Mouse (Mus musculus) heart, postnatal 0 days (tissue): Measurements from ENCODE around the gene Fbxo44. TPM values are rescaled to one million over a fixed set of nuclear protein-coding genes. Genes with fewer than 3 reads are reported as not detected.
"Not testable (repeated sequence)": the region's sequence is repeated elsewhere in the genome, so short reads cannot be mapped to it uniquely, and the experiment has no call there.

ENCODE experiments used
- ATAC-seq: fragments of 200-750 bp; cut with Nextera tagmentation; 2 replicates; pipeline ENCODE4 v1.8.0; 2017; ENCODE audit warnings: low read depth, moderate number of reproducible peaks, moderate library complexity; ENCODE audit not compliant: insufficient read depth
- DNase-seq: peaks from one replicate; pipeline ENCODE4 v3.0.0-alpha.2; 2016; ENCODE audit warnings: low spot score
- H3K27ac ChIP-seq: fragments of 300-500 bp; sonication (generic); 2 replicates; pipeline ENCODE4 v1.5.1; 2014; ENCODE audit warnings: low read depth, mild to moderate bottlenecking
- H3K27me3 ChIP-seq: fragments of 300-500 bp; sonication (generic); 2 replicates; pipeline ENCODE4 v1.6.1; 2014; ENCODE audit warnings: low read length, mixed read lengths; ENCODE audit not compliant: control insufficient read depth, insufficient read depth
- H3K36me3 ChIP-seq: fragments of 300-500 bp; sonication (generic); replicated peaks from 2 replicates; pipeline ENCODE4 v1.6.1; 2014; ENCODE audit warnings: low read length, mixed read lengths; ENCODE audit not compliant: control insufficient read depth, insufficient read depth
- H3K4me1 ChIP-seq: fragments of 300-500 bp; sonication (generic); 2 replicates; pipeline ENCODE4 v1.6.1; 2014; ENCODE audit warnings: antibody characterized with exemption; ENCODE audit not compliant: control insufficient read depth, insufficient read depth
- H3K4me2 ChIP-seq: fragments of 300-500 bp; sonication (generic); 2 replicates; pipeline ENCODE4 v1.6.1; 2014; ENCODE audit warnings: low read depth, mild to moderate bottlenecking, low read length, moderate library complexity
- H3K4me3 ChIP-seq: fragments of 300-500 bp; sonication (generic); 2 replicates; pipeline ENCODE4 v1.5.1; 2014; ENCODE audit warnings: low read depth, low read length
- H3K9ac ChIP-seq: fragments of 300-500 bp; sonication (generic); replicated peaks from 2 replicates; pipeline ENCODE4 v1.6.1; 2014; ENCODE audit warnings: low read depth, low read length, mixed read lengths
- H3K9me3 ChIP-seq: fragments of 300-500 bp; sonication (generic); replicated peaks from 2 replicates; pipeline ENCODE4 v1.6.1; 2016; ENCODE audit warnings: low read length; ENCODE audit not compliant: control insufficient read depth
- CTCF ChIP-seq: IDR thresholded peaks from 2 replicates; pipeline ENCODE4 v1.5.1; 2016; ENCODE audit warnings: antibody characterized with exemption, control low read depth, low read depth
- EP300 ChIP-seq: IDR thresholded peaks from 2 replicates; pipeline ENCODE4 v1.6.1; 2016; ENCODE audit warnings: antibody characterized with exemption, low read depth
- WGBS: fragments of 180-500 bp; shearing (Covaris S2); extraction: QIAGEN DNeasy Blood & Tissue Kit; methylation state at CpG from one replicate; pipeline ENCODE4 v1.1.7; 2014; 5-methylcytosine and 5-hydroxymethylcytosine counted together
- polyA plus RNA-seq: library from polyadenylated mRNA; unstranded; fragments of >200 nt; fragmentation: Nextera tagmentation; extraction: Ambion mirVana; gene quantifications from 2 replicates; pipeline ENCODE4 v1.2.1, GENCODE M21; 2015
- total RNA-seq: library from RNA; depleted of rRNA; stranded (reverse); fragments of >200 nt; gene quantifications from 2 replicates; pipeline ENCODE4 v1.2.3, GENCODE M21; 2014; ENCODE audit warnings: low replicate concordance

The Fbxo44 gene
- total and polyA plus RNA-seq, 2 experiments from 2014 or later: 32.1 to 88.4 TPM

DNA sequence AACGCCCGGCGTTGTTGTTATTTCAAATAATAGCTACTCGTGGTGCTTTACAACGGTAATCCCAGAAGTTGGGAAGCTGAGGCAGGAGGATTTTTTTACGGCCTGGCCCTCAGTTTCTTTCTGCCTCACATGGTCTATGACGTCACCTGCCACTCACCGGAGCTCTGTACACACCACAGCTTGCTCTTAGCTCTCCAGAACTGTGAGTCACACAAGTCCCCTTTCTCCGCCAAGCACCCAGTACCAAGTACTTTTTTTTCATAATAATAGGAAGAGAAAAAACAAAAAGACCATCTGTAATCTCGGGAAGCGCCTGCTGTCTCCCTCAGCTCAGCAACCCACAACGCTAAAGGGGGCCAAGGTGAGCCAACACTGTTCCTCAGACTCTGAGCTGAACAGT is 21.2 kb upstream of the Fbxo44 start:
- Histone ChIP-seq H3K4me2 (no peak overlapping the region), H3K27ac (no peak overlapping the region), H3K9me3 (no peaks in the 10 kb centered on the region), H3K9ac (no peak overlapping the region), H3K4me1 (no peaks in the 10 kb centered on the region), H3K36me3 (no peaks in the 10 kb centered on the region), H3K4me3 (no peak overlapping the region), H3K27me3 (peaks cover 25% of the 10 kb centered on the region; the same call in 1 of the 2 replicates)
- ATAC-seq: no peak
- TF ChIP-seq CTCF: no peak
- TF ChIP-seq EP300: no peak
- no peak for DNase-seq
- 80% methylated on average over 12 of the region's 12 CpGs for WGBS

DNA sequence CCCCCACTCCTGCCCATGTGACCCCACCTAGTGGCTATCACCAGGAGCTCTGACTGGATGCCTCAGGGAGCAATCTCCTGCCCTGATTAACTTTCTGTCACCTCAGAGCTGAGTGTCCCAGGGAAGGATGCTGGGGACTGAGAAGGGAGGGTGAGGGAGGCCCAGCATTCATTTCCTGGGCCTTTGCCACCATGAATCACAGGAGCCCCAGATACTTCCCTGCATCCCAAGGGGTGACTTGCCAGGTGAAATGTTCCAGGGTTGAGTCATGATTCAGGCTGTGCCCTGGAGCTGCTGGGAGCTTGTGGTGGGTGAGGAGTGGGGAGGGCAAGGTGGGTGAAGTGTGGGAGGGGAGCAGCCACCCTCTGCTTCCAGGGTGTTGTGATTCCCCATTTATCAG is 17.4 kb upstream of the Fbxo44 start:
- H3K4me3 ChIP-seq: no peak overlapping the region
- H3K36me3 ChIP-seq: no peaks in the 10 kb centered on the region
- peaks cover 63% of the 10 kb centered on the region for H3K27me3 ChIP-seq
- DNase-seq (no peak), ATAC-seq (no peak)
- no peak overlapping the region for H3K4me2 ChIP-seq
- no peak overlapping the region for H3K27ac ChIP-seq
- TF ChIP-seq CTCF: no peak
- no peak for TF ChIP-seq EP300
- 0 out of 2 replicates have a peak, but pooled peaks cover 3% of the 10 kb centered on the region for H3K9me3 ChIP-seq
- H3K4me1 ChIP-seq: no peaks in the 10 kb centered on the region
- H3K9ac ChIP-seq: no peak overlapping the region

DNA sequence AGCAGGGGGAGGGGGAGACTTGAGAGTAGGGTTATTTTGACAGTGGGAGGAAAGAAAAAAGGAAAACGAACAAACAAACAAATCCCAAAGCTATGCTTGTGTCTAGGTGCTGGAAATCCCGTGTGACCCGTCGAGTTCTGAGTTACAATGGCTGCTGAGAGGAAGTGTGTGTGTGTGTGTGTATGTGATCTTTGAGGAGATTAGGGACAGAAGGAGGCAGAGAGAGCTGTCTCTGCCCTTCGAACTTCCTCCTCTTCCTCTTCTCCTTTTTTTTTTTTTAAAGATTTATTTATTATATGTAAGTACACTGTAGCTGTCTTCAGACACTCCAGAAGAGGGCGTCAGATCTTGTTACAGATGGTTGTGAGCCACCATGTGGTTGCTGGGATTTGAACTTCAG is 16.3 kb upstream of the Fbxo44 start:
- not testable (repeated sequence) for H3K4me1 ChIP-seq, H3K27ac ChIP-seq, H3K36me3 ChIP-seq, H3K4me3 ChIP-seq, H3K9ac ChIP-seq, H3K9me3 ChIP-seq, DNase-seq, H3K4me2 ChIP-seq, ATAC-seq
- WGBS: 62% methylated on average over 5 of the region's 6 CpGs
- H3K27me3 ChIP-seq: peaks cover 72% of the 10 kb centered on the region

DNA sequence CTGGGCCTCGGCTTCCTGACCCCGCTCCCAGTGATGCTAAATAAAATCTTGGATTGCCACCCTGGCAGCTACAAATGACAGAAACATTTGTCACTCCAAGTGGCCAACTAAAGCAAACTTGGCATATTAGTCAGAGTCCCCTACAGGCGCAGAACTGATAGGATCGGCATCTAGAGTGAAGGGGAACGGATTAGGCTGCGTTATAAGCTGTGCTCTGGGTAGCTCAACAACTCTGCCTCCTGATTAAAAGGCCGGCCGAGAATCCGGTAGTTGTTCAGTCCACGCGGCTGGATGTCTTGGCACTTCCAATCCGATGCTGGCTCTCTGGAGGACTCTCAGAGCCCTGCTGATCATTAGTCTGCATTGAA is 14.2 kb upstream of the Fbxo44 start:
- ATAC-seq (no peak), DNase-seq (no peak)
- no peak overlapping the region for H3K9ac ChIP-seq
- TF ChIP-seq EP300 (no peak), CTCF (no peak)
- H3K4me3 ChIP-seq: no peak overlapping the region
- H3K4me2 ChIP-seq: no peak overlapping the region
- H3K27me3 ChIP-seq: peaks cover 88% of the 10 kb centered on the region
- no peaks in the 10 kb centered on the region for H3K4me1 ChIP-seq
- H3K36me3 ChIP-seq: no peaks in the 10 kb centered on the region
- WGBS: 10% methylated on average over 12 of the region's 12 CpGs
- 0 out of 2 replicates have a peak, but pooled peaks cover 3% of the 10 kb centered on the region for H3K9me3 ChIP-seq
- no peak overlapping the region for H3K27ac ChIP-seq

DNA sequence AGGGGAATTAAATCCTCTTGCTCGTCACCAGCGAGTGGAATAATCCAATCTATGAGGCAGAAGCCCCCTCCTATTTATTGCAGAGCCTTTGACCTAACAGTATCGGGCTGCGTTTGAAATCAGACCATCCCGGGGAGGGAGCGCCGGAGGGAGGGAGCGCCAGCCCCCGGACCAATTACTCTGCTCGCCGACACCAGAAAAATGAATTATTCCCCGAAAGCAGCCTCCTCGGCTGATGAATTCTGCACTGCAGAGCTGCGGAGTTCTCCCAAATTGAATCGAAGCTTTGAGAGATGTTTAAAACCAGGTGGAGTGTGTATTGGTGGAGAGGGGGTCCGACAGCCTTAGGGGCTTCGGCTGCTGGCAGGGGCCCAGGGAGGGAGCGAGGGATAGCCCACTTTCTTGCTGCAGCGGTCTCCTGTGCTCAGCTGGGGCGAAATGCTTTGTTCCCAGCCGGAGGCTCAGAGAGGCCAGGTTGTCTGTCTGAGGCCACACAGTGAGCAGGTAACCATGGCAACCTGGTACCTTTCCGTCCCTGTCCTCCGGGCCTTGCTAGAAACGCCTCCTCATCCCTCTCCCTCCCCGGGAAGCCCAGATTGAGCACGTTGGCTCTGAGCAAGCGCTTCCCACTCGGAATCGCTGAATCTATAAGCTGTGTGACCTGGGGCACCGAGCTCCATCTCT is 13.7 kb upstream of the Fbxo44 start:
- 0 out of 2 replicates have a peak, but pooled peaks cover 3% of the 10 kb centered on the region for H3K9me3 ChIP-seq
- no peak overlapping the region for H3K27ac ChIP-seq
- no peak for DNase-seq
- H3K36me3 ChIP-seq: no peaks in the 10 kb centered on the region
- TF ChIP-seq CTCF (no peak), EP300 (no peak)
- WGBS: 3% methylated on average over 30 of the region's 30 CpGs
- no peak for ATAC-seq
- H3K27me3 ChIP-seq: peaks cover 86% of the 10 kb centered on the region
- H3K9ac ChIP-seq: no peak overlapping the region
- no peak overlapping the region for H3K4me3 ChIP-seq
- H3K4me2 ChIP-seq: no peak overlapping the region
- no peaks in the 10 kb centered on the region for H3K4me1 ChIP-seq

DNA sequence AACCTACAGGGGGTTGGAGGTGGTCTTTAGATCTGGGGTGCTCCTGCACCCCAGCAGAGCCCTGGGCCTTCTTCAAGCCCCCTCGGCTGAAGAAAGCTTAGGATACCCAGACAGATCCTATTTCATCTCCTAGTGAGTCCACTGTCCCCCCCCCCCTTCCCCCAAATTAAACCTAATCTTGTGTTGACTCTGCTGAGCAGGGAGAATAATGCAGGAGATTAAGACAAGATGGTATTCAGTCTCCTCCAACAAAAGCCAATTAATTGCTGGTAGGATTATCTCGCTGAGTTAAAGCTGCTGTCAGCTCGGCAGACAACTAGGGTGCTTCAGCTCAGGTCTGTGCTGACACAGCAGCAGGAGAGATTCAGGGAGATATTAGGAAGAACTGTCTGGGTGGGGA is 11.0 kb upstream of the Fbxo44 start:
- no peak for DNase-seq
- TF ChIP-seq EP300 (no peak), CTCF (no peak)
- 36% methylated on average over 3 of the region's 3 CpGs for WGBS
- Histone ChIP-seq H3K4me3 (no peak overlapping the region), H3K4me1 (no peaks in the 10 kb centered on the region), H3K36me3 (no peaks in the 10 kb centered on the region), H3K27me3 (peaks cover 78% of the 10 kb centered on the region), H3K9ac (no peak overlapping the region), H3K9me3 (0 out of 2 replicates have a peak, but pooled peaks cover 3% of the 10 kb centered on the region), H3K27ac (no peak overlapping the region), H3K4me2 (no peak overlapping the region)
- no peak for ATAC-seq
